Mouse (Mus musculus) liver, postnatal 0 days (tissue): Measurements from ENCODE around the gene Cenpf.

Source experiments
- CTCF ChIP-seq: sonication (generic); IDR thresholded peaks from 2 replicates; pipeline ENCODE4 v1.5.1; 2016; ENCODE audit warnings: antibody characterized with exemption, low read depth
- EP300 ChIP-seq: IDR thresholded peaks from 2 replicates; pipeline ENCODE4 v1.6.1; 2016; ENCODE audit warnings: antibody characterized with exemption, low read depth, mild to moderate bottlenecking

GRCm38 (mm10) chr1:189618970-189619740 is 68.7 kb downstream of the Cenpf start:
- no peak for TF ChIP-seq CTCF
- TF ChIP-seq EP300: no peak
